Mouse (Mus musculus): Measurements from ENCODE around the gene Igf1r.

DNA sequence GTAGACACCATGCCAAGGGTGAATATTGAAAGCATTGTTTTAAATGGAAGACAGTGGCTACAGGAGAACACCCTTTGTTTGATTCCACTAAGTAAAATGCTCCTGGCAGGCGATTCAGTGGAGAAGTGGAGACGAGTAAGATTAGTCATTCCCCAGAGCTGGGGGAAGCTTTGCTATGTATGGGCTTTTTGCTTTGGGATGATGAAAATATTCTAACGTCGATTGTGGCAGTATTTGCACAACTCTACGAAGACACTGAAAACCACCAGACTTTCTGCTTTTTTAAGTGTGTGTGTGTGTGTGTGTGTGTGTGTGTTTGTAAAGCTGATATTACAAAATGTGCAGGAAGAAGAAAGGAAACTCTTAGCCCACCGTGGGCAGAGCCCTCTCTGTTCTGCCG, 202.0 kb downstream of the Igf1r start:
- TF ChIP-seq CTCF (IDR thresholded peaks at IDR 0.05; ENCODE audit: low read depth, low read length) (no peak), GATA1 (IDR thresholded peaks at IDR 0.05; ENCODE audit: borderline replicate concordance, low read length) (no peak), TAL1 (conservative IDR thresholded peaks at IDR 0.05; ENCODE audit: low read depth, low read length) (no peak), POLR2AphosphoS5 (IDR thresholded peaks at IDR 0.05; ENCODE audit: insufficient replicate concordance, low read depth, low read length) (no peak), GATA2 (IDR thresholded peaks at IDR 0.05; ENCODE audit: borderline replicate concordance, low read depth, low read length) (no peak)
